Mouse (Mus musculus): ENCODE results near the gene Utp18.

- TF ChIP-seq CTCF (conservative IDR thresholded peaks at IDR 0.05; ENCODE audit: insufficient read depth, insufficient read length, low read depth, low read length) = no peak
- TF ChIP-seq POLR2A (IDR thresholded peaks at IDR 0.05; ENCODE audit: low read depth, low read length) = no peak
Observed at GRCm38 (mm10) chr11:93812955-93813354, 72.6 kb downstream of the Utp18 start.
